Mouse (Mus musculus) kidney, embryonic 15.5 days (tissue): ENCODE results near the gene Dhx57. TPM values are rescaled to one million over a fixed set of nuclear protein-coding genes. Genes with fewer than 3 reads are reported as not detected.
A peak's percentile ranks its signal among the peaks of the same experiment; 100 is the strongest.

Source experiments
- ATAC-seq: fragments of 200-750 bp; cut with Nextera tagmentation; replicated peaks from 2 replicates; pipeline ENCODE4 v1.8.0; 2017; ENCODE audit warnings: moderate TSS enrichment; ENCODE audit not compliant: low FRiP score
- H3K27ac ChIP-seq: fragments of 300-500 bp; sonication (generic); 2 replicates; pipeline ENCODE4 v1.5.1; 2015; ENCODE audit warnings: mild to moderate bottlenecking, inconsistent platforms
- H3K27me3 ChIP-seq: fragments of 300-500 bp; sonication (generic); 2 replicates; pipeline ENCODE4 v1.6.1; 2015; ENCODE audit warnings: inconsistent platforms
- H3K36me3 ChIP-seq: fragments of 300-500 bp; sonication (generic); 2 replicates; pipeline ENCODE4 v1.6.1; 2015; ENCODE audit warnings: inconsistent platforms
- H3K4me1 ChIP-seq: fragments of 300-500 bp; sonication (generic); 2 replicates; pipeline ENCODE4 v1.6.1; 2015; ENCODE audit warnings: inconsistent platforms
- H3K4me2 ChIP-seq: fragments of 300-500 bp; sonication (generic); 2 replicates; pipeline ENCODE4 v1.6.1; 2015; ENCODE audit warnings: moderate library complexity, mild to moderate bottlenecking, inconsistent platforms
- H3K4me3 ChIP-seq: fragments of 300-500 bp; sonication (generic); replicated peaks from 2 replicates; pipeline ENCODE4 v1.5.1; 2015; ENCODE audit warnings: mild to moderate bottlenecking, inconsistent platforms
- H3K9ac ChIP-seq: fragments of 300-500 bp; sonication (generic); 2 replicates; pipeline ENCODE4 v1.6.1; 2015; ENCODE audit warnings: mild to moderate bottlenecking, inconsistent platforms
- H3K9me3 ChIP-seq: fragments of 300-500 bp; sonication (generic); replicated peaks from 2 replicates; pipeline ENCODE4 v1.6.1; 2016; ENCODE audit warnings: inconsistent platforms
- WGBS: fragments of 180-500 bp; shearing (Covaris S2); methylation state at CpG from one replicate; pipeline ENCODE4 v1.1.7; 2015; ENCODE audit warnings: mixed read lengths; 5-methylcytosine and 5-hydroxymethylcytosine counted together
- polyA plus RNA-seq: library from polyadenylated mRNA; unstranded; fragments of >200 nt; fragmentation: Nextera tagmentation; extraction: Ambion mirVana; gene quantifications from 2 replicates; pipeline ENCODE4 v1.2.1, GENCODE M21; 2015

The Dhx57 gene
- polyA plus RNA-seq, result 15.0 and 16.6 TPM in 2 replicates

GRCm38 (mm10) chr17:80290074-80290657, at the start of gene Dhx57, which contains the start of gene Morn2:
Dhx57 (minus strand) TSS chr17:80290476.
Morn2 (plus strand) TSS chr17:80290203.
- H3K4me3 ChIP-seq, result peak within 1 kb of the TSS; percentile 81
- no peaks in the 10 kb centered on the region for H3K27me3 ChIP-seq
- no peaks in the 10 kb centered on the region for H3K9me3 ChIP-seq
- peak within 1 kb of the TSS; percentile 91 for H3K27ac ChIP-seq
- peak within 1 kb of the TSS; percentile 66 for H3K4me2 ChIP-seq
- peak within 1 kb of the TSS; percentile 81 for H3K9ac ChIP-seq
- under 1% methylated on average over 35 of the region's 35 CpGs for WGBS
- H3K4me1 ChIP-seq, result peaks cover 12% of the 10 kb centered on the region
- ATAC-seq, result peak; percentile 100
- no peaks in the 10 kb centered on the region for H3K36me3 ChIP-seq

GRCm38 (mm10) chr17:80332386-80332785, 42.1 kb upstream of the Dhx57 start:
- no peak overlapping the region for H3K4me2 ChIP-seq
- H3K27ac ChIP-seq, result no peak overlapping the region
- no peaks in the 10 kb centered on the region for H3K36me3 ChIP-seq
- no peak overlapping the region for H3K9ac ChIP-seq
- H3K4me1 ChIP-seq, result no peaks in the 10 kb centered on the region
- no peaks in the 10 kb centered on the region for H3K27me3 ChIP-seq
- 83% methylated on average over 2 of the region's 2 CpGs for WGBS
- H3K4me3 ChIP-seq, result no peak overlapping the region
- H3K9me3 ChIP-seq, result no peaks in the 10 kb centered on the region
- no peak for ATAC-seq

- ATAC-seq, result no peak
- Histone ChIP-seq H3K4me3 (no peak overlapping the region), H3K36me3 (no peaks in the 10 kb centered on the region), H3K9me3 (no peaks in the 10 kb centered on the region), H3K4me1 (no peaks in the 10 kb centered on the region), H3K27me3 (no peaks in the 10 kb centered on the region), H3K9ac (no peak overlapping the region), H3K4me2 (no peak overlapping the region), H3K27ac (no peak overlapping the region)
- WGBS, result 84% methylated on average over 3 of the region's 3 CpGs
These were observed 36.2 kb upstream of the Dhx57 start for GRCm38 (mm10) chr17:80326431-80326830.

- no peak overlapping the region for H3K9ac ChIP-seq
- no peak overlapping the region for H3K4me2 ChIP-seq
- no peak overlapping the region for H3K27ac ChIP-seq
- H3K9me3 ChIP-seq, result no peaks in the 10 kb centered on the region
- no peaks in the 10 kb centered on the region for H3K27me3 ChIP-seq
- no peak overlapping the region for H3K4me3 ChIP-seq
- no peaks in the 10 kb centered on the region for H3K4me1 ChIP-seq
- no peak for ATAC-seq
- 79% methylated on average over 5 of the region's 5 CpGs for WGBS
- no peaks in the 10 kb centered on the region for H3K36me3 ChIP-seq
These were observed 35.2 kb upstream of the Dhx57 start for GRCm38 (mm10) chr17:80325456-80325855.

GRCm38 (mm10) chr17:80324521-80324920, 34.2 kb upstream of the Dhx57 start:
- no peak for ATAC-seq
- Histone ChIP-seq H3K9me3 (no peaks in the 10 kb centered on the region), H3K4me1 (no peaks in the 10 kb centered on the region), H3K27me3 (no peaks in the 10 kb centered on the region), H3K4me3 (no peak overlapping the region), H3K4me2 (no peak overlapping the region), H3K36me3 (no peaks in the 10 kb centered on the region), H3K27ac (no peak overlapping the region), H3K9ac (no peak overlapping the region)
- 82% methylated on average over 7 of the region's 7 CpGs for WGBS

- Histone ChIP-seq H3K9ac (no peak overlapping the region), H3K27me3 (no peaks in the 10 kb centered on the region), H3K36me3 (no peaks in the 10 kb centered on the region), H3K4me2 (no peak overlapping the region), H3K4me3 (no peak overlapping the region), H3K9me3 (no peaks in the 10 kb centered on the region), H3K4me1 (no peaks in the 10 kb centered on the region), H3K27ac (no peak overlapping the region)
- WGBS, result 63% methylated on average over 8 of the region's 8 CpGs
- ATAC-seq, result no peak
These were observed 33.4 kb upstream of the Dhx57 start for GRCm38 (mm10) chr17:80323658-80324057.

- no peaks in the 10 kb centered on the region for H3K9me3 ChIP-seq
- no peak overlapping the region for H3K9ac ChIP-seq
- H3K4me1 ChIP-seq, result no peaks in the 10 kb centered on the region
- ATAC-seq, result no peak
- H3K36me3 ChIP-seq, result no peaks in the 10 kb centered on the region
- no peak overlapping the region for H3K27ac ChIP-seq
- no peak overlapping the region for H3K4me2 ChIP-seq
- H3K4me3 ChIP-seq, result no peak overlapping the region
- no peaks in the 10 kb centered on the region for H3K27me3 ChIP-seq
- 79% methylated on average over 4 of the region's 4 CpGs for WGBS
These were observed 32.7 kb upstream of the Dhx57 start for GRCm38 (mm10) chr17:80323015-80323414.

GRCm38 (mm10) chr17:80322228-80322627, 32.0 kb upstream of the Dhx57 start:
- H3K9me3 ChIP-seq, result no peaks in the 10 kb centered on the region
- no peak for ATAC-seq
- no peaks in the 10 kb centered on the region for H3K4me1 ChIP-seq
- no peak overlapping the region for H3K4me2 ChIP-seq
- H3K27me3 ChIP-seq, result no peaks in the 10 kb centered on the region
- H3K4me3 ChIP-seq, result no peak overlapping the region
- 75% methylated on average over 6 of the region's 6 CpGs for WGBS
- H3K27ac ChIP-seq, result no peak overlapping the region
- H3K36me3 ChIP-seq, result no peaks in the 10 kb centered on the region
- H3K9ac ChIP-seq, result no peak overlapping the region

GRCm38 (mm10) chr17:80312405-80312804, 22.1 kb upstream of the Dhx57 start:
- no peak overlapping the region for H3K27ac ChIP-seq
- no peak overlapping the region for H3K4me2 ChIP-seq
- H3K27me3 ChIP-seq, result no peaks in the 10 kb centered on the region
- no peak overlapping the region for H3K4me3 ChIP-seq
- no peak for ATAC-seq
- WGBS, result 89% methylated on average over 4 of the region's 4 CpGs
- no peaks in the 10 kb centered on the region for H3K36me3 ChIP-seq
- no peak overlapping the region for H3K9ac ChIP-seq
- H3K4me1 ChIP-seq, result no peaks in the 10 kb centered on the region
- no peaks in the 10 kb centered on the region for H3K9me3 ChIP-seq

GRCm38 (mm10) chr17:80311761-80312160, 21.5 kb upstream of the Dhx57 start:
- WGBS, result 72% methylated on average over 9 of the region's 9 CpGs
- no peaks in the 10 kb centered on the region for H3K36me3 ChIP-seq
- H3K4me3 ChIP-seq, result no peak overlapping the region
- no peaks in the 10 kb centered on the region for H3K9me3 ChIP-seq
- no peak overlapping the region for H3K27ac ChIP-seq
- H3K27me3 ChIP-seq, result no peaks in the 10 kb centered on the region
- H3K4me2 ChIP-seq, result no peak overlapping the region
- no peak for ATAC-seq
- no peak overlapping the region for H3K9ac ChIP-seq
- H3K4me1 ChIP-seq, result no peaks in the 10 kb centered on the region

GRCm38 (mm10) chr17:80307251-80307650, 17.0 kb upstream of the Dhx57 start, which contains the start of gene Arhgef33:
Arhgef33 (plus strand) TSS chr17:80307407.
- H3K9me3 ChIP-seq, result no peaks in the 10 kb centered on the region
- H3K4me2 ChIP-seq, result no peak within 1 kb of the TSS
- no peak within 1 kb of the TSS for H3K27ac ChIP-seq
- H3K4me3 ChIP-seq, result no peak within 1 kb of the TSS
- H3K9ac ChIP-seq, result no peak within 1 kb of the TSS
- H3K27me3 ChIP-seq, result no peaks in the 10 kb centered on the region
- no peaks in the 10 kb centered on the region for H3K36me3 ChIP-seq
- no peak for ATAC-seq
- no peaks in the 10 kb centered on the region for H3K4me1 ChIP-seq
- WGBS, result 93% methylated on average over 1 of the region's 1 CpGs

GRCm38 (mm10) chr17:80298844-80299243, 8.6 kb upstream of the Dhx57 start:
- Histone ChIP-seq H3K4me1 (no peaks in the 10 kb centered on the region), H3K9ac (no peak overlapping the region), H3K36me3 (no peaks in the 10 kb centered on the region), H3K4me2 (no peak overlapping the region), H3K27ac (no peak overlapping the region), H3K27me3 (no peaks in the 10 kb centered on the region), H3K9me3 (no peaks in the 10 kb centered on the region), H3K4me3 (no peak overlapping the region)
- WGBS, result 88% methylated on average over 5 of the region's 5 CpGs
- ATAC-seq, result no peak

GRCm38 (mm10) chr17:80295258-80295657, 5.0 kb upstream of the Dhx57 start:
- Histone ChIP-seq H3K9me3 (no peaks in the 10 kb centered on the region), H3K27me3 (no peaks in the 10 kb centered on the region), H3K36me3 (no peaks in the 10 kb centered on the region), H3K4me3 (no peak overlapping the region), H3K4me1 (no peaks in the 10 kb centered on the region), H3K27ac (no peak overlapping the region), H3K9ac (no peak overlapping the region), H3K4me2 (no peak overlapping the region)
- 83% methylated on average over 5 of the region's 5 CpGs for WGBS
- ATAC-seq, result no peak
